Mouse (Mus musculus) layer of hippocampus, adult 18-20 months (tissue): ENCODE measurements around the gene Zdhhc18. TPM values are rescaled to one million over a fixed set of nuclear protein-coding genes. Genes with fewer than 3 reads are reported as not detected.
A peak's percentile ranks its signal among the peaks of the same experiment; 100 is the strongest.

ENCODE experiments used
- DNase-seq, 2 experiments: peaks; one replicate each; pipeline ENCODE4 v3.0.0; 2022; ENCODE audit warnings: low spot score in 2 of 2
- total RNA-seq, 2 experiments: library from RNA; stranded (reverse); gene quantifications; 2 replicates each; pipeline ENCODE4 v1.2.3; 2021

Gene Zdhhc18
- total RNA-seq, 2 experiments from 2014 or later = 32.3 to 33.8 TPM

GRCm38 (mm10) chr4:133631071-133631768 is 18.7 kb downstream of the Zdhhc18 start:
- no peak for DNase-seq

- DNase-seq = no peak
Observed at GRCm38 (mm10) chr4:133630326-133630920, 19.5 kb downstream of the Zdhhc18 start.

DNA sequence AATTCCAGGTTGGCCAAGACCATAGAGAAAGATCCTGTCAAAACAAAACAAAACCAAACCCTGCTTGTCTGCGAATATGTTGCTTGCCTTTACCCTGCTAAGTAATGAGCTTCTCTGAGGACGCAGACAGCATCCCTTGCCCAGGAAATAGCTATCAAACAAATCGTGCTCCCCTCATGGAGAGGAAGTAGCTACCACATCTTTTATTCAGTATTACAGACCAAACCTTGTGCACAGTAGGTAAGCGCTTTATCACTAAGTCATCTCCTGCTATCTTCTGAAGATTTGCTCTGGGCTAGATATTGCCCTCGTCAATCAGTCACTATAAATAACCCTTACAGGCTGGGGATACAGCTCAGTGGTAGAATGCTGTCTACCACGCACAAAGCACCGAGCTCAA is 20.8 kb downstream of the Zdhhc18 start:
- DNase-seq = no peak

DNA sequence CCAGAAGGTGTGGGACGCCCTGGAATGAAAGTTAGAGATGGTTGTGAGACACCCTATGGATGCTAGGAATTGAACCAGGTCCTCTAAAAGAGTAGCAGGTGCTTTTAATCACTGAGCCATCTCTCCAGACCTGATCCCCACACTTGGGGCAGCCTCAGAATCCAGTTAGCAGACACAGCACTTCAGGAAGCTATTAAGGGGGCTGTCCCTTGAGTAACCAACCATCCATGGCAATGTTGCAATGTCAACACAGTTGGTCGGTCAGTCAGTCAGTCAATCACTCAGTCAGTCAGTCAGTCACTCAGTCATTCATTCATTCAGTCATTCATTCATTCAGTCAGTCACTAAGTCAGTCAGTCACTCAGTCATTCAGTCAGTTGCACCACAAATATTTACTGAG is 21.4 kb downstream of the Zdhhc18 start:
- no peak for DNase-seq

DNA sequence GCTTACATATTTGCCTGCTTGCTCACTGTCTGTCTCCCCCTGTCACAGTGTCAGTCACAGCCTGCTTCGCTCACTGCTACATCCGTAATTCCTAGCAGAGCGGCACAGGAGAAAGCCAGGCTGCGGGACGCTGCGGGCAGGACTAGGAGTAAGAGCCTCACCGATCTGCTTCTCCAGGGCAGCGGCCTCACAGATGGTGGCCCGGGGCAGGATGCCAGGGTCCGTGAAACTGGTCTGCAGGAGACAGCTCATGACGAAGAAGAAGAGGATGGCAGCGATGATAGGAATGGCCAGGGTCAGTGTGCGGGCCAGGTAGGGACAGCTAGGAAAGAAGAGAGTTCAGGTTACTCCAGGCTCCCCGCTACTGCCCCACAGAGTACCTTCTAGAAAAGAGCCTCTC is 22.9 kb downstream of the Zdhhc18 start:
- DNase-seq = peak in 1 of 2 experiments; percentile 12

- no peak for DNase-seq
Observed at GRCm38 (mm10) chr4:133626621-133627020, 23.3 kb downstream of the Zdhhc18 start.

DNA sequence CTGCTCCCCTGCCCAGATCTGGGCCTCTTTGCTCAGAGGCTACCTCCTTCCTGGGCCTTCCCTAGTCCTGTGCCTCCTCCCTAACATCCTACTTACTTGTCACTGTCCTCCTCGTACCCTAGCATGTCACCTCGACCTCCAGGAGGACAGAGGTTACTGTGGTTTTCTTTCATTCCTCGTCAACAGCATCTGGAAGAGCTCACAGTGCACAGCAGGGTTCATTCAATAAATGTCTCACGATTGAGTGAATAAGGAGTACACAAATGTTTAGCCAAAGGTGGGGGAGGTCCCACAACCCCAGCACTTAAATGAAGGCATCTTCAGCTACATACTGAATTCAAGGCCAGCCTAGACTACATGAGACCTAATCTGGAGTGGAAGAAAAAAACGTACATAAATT is 23.7 kb downstream of the Zdhhc18 start:
- DNase-seq = no peak

- DNase-seq = no peak
Observed at GRCm38 (mm10) chr4:133625621-133626071, 24.3 kb downstream of the Zdhhc18 start.

GRCm38 (mm10) chr4:133624830-133625229 is 25.1 kb downstream of the Zdhhc18 start:
- DNase-seq = no peak

DNA sequence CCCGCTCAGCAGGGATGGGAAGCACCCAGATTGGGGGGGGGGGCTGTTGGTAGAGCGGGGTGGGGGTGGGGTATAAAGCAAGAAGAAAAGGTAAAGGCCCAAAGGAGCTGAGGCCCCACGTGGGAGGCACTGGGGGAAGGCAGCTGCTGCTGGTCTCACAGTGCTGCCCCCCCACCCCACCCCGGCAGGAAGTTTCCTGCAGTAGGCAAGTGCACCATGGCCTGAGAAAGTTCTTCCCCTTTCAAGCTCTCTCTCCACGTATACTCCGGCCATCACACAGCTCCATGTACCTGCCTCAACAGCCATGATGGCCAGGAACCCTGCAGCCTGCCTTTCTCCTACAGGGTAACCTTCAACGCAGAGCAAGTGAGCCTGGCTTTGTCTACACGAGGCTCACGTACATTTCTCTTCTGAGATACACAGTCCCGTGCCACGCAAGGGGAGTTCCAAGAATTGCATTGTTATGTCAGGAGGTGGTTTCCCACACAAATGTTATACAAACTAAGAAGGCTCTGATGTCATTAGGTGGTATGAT is 27.7 kb downstream of the Zdhhc18 start:
- no peak for DNase-seq

- no peak for DNase-seq
Observed at GRCm38 (mm10) chr4:133620668-133621067, 29.3 kb downstream of the Zdhhc18 start.

- DNase-seq = peak in 1 of 2 experiments; percentile 43
Observed at GRCm38 (mm10) chr4:133619473-133620136, 30.3 kb downstream of the Zdhhc18 start.

GRCm38 (mm10) chr4:133617936-133618335 is 32.0 kb downstream of the Zdhhc18 start:
- DNase-seq = no peak

DNA sequence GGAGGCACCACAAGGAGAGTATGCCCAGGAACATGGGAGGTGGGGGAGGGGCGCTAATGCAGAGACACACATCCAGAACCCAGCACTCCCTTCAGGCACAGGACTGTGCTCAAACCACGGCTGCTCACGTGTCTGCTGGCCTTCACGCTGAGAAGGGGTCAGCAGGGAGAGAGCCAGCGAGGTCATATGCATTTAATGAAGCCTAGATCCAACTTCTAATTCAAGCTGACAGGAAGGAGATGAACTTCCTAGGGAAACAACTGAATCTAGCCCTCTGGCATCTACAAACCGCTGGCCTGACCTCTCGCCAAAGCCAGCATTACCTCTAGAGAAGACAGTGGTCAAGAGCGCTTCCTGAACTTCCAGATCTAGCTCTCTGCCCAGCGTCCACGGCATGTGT is 34.5 kb downstream of the Zdhhc18 start:
- no peak for DNase-seq

DNA sequence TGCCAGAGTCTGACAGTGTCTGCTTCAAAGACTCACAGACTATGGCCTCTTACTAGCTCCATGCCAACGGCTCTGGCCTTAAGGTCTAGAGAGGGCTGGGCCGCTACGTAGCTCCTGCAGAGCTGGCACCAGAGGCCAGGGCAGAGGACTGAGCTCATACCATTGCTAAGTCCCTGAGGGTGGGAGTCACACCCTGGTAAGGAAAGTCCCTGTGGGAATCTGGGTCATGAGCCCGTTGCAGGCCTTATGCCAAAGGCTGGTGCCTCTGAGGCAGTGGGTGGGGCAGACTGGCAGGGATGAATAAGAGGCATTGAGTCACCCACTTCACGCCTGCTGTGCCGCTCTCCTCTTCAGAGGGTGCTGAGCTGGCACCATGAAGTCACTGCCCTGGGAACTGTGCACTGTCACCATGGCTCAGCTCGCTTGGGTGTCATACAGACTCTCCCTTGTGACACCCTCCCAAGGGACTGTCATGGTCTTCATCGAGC is 35.6 kb downstream of the Zdhhc18 start:
- DNase-seq = peak; percentile 53 to 76

DNA sequence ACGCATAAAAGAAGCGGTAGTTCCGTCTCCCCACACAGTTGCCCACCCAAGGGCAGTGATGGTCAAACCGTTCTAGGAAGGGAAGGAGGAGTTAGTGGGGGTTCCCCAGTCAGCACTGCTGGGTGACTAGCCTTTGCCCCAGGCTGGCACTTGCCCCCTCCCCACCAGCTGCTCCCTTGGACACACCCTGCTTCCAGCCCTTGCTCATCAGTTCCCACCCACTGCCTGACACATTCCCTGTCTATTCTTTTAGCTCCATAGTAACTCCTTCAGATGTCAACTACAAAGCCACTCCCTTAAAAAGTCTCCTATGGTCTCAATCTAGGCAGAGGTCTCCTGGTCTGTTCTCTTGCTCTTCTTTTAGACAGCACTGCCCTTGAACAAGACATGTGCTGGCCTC is 36.1 kb downstream of the Zdhhc18 start:
- DNase-seq = no peak

DNA sequence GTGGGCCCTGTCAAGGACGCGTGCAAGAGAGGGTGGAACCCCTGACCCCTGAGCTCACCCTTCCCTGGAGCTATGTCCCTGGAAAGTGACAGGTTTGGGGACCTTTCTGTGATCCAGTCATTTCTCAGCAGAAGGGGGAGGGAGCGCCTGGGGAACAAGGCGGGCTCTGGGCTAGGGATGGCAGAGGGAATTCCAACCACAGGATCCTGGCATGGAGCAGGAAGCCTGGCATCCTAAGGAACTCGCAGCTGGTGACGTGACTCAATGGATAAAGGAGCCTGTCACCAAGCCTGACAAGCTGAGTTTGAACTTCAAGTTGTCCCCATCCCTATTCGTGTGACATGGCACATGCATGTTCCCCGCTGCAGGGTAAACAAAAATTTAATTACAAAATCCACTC is 36.9 kb downstream of the Zdhhc18 start:
- no peak for DNase-seq

DNA sequence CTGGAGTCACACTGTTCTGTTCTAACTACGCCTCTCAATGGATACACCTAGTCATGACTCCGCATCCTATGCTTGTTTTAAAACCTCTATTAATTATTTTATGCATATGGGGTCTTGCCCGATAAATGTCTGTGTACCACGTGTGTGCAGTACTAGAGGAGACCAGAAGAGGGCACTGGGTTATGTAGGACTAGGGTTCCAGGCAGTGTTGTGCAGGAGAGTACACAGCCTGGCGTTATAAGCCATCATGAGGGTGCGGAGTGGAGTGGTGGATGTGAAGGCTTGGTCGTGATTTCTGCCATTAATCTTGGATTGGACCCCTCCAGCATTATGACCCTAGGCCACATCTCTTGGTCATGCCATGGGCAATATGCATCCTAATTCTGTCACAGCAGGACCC is 37.5 kb downstream of the Zdhhc18 start:
- DNase-seq = no peak

GRCm38 (mm10) chr4:133611815-133612214 is 38.1 kb downstream of the Zdhhc18 start:
- no peak for DNase-seq

DNA sequence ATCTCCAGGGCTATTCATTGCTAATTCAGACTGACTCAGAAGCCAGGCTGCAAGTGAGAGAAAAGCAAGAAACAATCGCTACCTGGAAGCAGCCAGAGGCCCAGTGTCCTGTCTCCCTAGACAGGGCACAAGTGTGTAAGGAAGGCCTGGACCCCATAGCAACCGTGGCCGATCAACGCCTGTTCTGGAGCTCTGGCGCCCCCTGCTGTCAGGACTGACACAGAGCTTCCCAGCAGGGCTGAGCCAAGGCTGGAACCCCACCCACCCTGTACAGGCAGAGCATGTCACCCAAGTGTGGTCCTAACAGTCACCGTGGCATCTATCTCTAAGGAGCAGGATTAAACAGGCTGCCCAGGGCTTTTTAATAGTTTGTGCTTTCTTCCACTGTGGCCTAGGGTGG is 40.2 kb downstream of the Zdhhc18 start:
- DNase-seq = peak in 1 of 2 experiments; percentile 72

GRCm38 (mm10) chr4:133607284-133607683 is 42.7 kb downstream of the Zdhhc18 start:
- no peak for DNase-seq

DNA sequence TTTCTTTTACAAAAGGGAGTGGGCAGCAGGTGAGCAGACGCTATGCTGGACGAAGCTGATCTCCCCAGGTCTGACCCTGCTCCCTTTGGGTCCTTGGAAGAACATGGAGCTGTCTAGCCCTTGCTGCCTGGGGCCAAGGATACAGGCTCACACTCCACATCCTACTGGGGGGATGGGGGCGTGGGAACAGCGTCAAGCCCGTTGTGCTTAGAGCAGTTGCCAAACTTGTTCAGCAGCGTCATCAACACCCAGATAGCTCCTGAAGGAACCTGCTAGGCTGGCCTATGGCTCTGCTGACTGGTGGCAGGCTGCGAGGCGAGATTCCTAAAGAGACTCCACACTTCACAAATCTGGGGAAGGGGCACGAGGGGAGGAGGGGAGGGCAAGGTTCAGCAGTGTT is 44.6 kb downstream of the Zdhhc18 start:
- DNase-seq = no peak
